Mouse (Mus musculus) liver, adult 2 months (tissue): ENCODE results near the gene Nxph1.

Experiments
- CTCF ChIP-seq: fragments of 200-500 bp; IDR thresholded peaks from 2 replicates; pipeline ENCODE4 v1.5.1; 2011; ENCODE audit warnings: low read depth, low read length, control low read depth
- POLR2A ChIP-seq: fragments of 200-500 bp; IDR thresholded peaks from 2 replicates; pipeline ENCODE4 v1.6.1; 2011; ENCODE audit warnings: low read length, control low read depth; ENCODE audit not compliant: insufficient read depth; ENCODE audit errors: extremely low read depth

DNA sequence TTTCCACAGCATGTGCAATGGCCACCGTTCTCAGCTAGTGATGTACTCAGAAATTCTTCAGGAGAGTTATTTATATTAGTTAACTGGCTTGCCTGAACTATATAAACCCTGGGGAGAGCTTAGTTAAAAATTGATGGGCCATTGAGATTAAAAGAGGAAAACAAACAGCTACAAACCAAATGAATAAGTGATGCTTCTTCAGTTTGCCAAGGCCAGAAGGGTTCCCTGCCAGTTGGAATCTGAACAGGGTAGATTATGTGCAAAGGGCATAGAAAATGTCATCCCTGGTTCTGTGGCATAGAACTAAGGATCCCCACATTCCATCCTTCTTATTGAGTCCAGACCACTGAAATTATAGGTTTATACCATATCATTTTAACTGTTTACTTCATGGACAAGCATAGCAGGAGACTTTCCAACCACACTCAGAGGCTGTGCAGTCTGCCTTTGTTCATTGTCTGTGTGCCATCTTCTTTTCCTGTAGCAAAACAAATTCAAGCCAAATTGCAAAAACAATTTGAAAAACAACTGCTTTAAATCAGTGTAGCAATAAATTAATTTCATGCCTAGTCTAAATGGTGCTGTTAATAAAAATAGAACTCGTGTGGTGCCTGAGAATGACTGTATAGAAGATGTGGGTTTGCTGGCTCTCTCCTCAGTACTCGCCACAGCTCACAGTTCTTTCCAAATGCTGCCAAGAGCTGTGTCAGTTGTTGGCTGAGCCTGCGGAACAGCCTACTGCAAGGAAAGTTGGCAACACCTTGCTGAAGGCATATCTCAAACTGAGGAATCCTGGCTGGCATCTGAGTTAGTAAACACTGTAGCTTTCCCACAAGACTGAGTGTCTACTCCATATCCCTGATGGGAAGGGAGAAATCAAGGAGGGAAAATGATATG is 129.8 kb downstream of the Nxph1 start:
- TF ChIP-seq CTCF (no peak), POLR2A (no peak)
